In the genomic region with DNA sequence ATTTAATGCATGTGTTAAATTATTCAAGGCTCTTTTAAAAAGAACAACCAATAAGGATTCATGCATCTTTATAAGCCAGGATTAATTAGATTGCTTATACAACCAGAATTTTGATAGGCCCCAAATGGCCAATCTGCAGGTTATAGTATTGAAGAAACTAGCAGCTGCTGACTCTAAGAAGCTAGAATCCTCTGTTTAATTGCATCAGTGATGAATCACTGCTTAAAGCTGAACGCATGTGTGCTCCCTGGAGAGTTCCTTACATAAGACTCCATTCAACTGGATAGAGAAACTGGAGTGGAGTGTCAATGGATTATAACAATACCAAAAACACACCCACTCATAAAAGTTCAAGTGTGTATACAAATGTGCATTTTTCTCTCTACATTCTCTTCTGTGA, we compare ENCODE assay signal across 22 mouse cellular contexts.
DNase-seq lines count a peak whose midpoint lies in the region; ATAC-seq lines count a peak whose summit lies in the region.
"Had no signal": no experiment of that assay in that cellular context is flagged by ENCODE, and none has a peak within 500 bp of the region (broad histone marks: within the 10 kb centered on the region; RNA-seq: fewer than 3 reads in every experiment).

No protein-coding gene starts in this region.

- H3K4me2 ChIP-seq in embryonic facial prominence, embryonic 14.5 days (ENCODE audit: low read depth, low read length) = no peak overlapping the region
- H3K4me2 ChIP-seq in midbrain, embryonic 11.5 days = no peak overlapping the region
- H3K4me2 ChIP-seq: forebrain, embryonic 15.5 days had no signal

- H3K27ac ChIP-seq in embryonic facial prominence, embryonic 14.5 days (replicated peaks; ENCODE audit: low read depth, low read length) = no peak overlapping the region
- H3K27ac ChIP-seq in embryonic facial prominence, embryonic 10.5 days (replicated peaks) = no peak overlapping the region
- no peak overlapping the region for H3K27ac ChIP-seq in midbrain, embryonic 11.5 days (ENCODE audit: low read depth, low read length)
- no peak overlapping the region for H3K27ac ChIP-seq in midbrain, embryonic 10.5 days (replicated peaks)
- H3K27ac ChIP-seq: forebrain, embryonic 15.5 days; heart, embryonic 10.5 days had no signal

- no peak overlapping the region for H3K4me3 ChIP-seq in embryonic facial prominence, embryonic 14.5 days (ENCODE audit: low read depth, low read length)
- H3K4me3 ChIP-seq in embryonic facial prominence, embryonic 10.5 days = no peak overlapping the region
- no peak overlapping the region for H3K4me3 ChIP-seq in midbrain, embryonic 11.5 days (ENCODE audit: low read depth, low read length)
- no peak overlapping the region for H3K4me3 ChIP-seq in midbrain, embryonic 10.5 days
- H3K4me3 ChIP-seq: forebrain, embryonic 15.5 days; heart, embryonic 10.5 days had no signal

- H3K27me3 ChIP-seq in embryonic facial prominence, embryonic 14.5 days (replicated peaks; ENCODE audit: control insufficient read depth, insufficient read depth, low read length) = no peaks in the 10 kb centered on the region
- no peaks in the 10 kb centered on the region for H3K27me3 ChIP-seq in embryonic facial prominence, embryonic 10.5 days (replicated peaks; ENCODE audit: low read depth, poor library complexity, severe bottlenecking)
- no peaks in the 10 kb centered on the region for H3K27me3 ChIP-seq in midbrain, embryonic 11.5 days (ENCODE audit: control insufficient read depth, insufficient read depth, low read length)
- H3K27me3 ChIP-seq in midbrain, embryonic 10.5 days (ENCODE audit: low read depth, poor library complexity, severe bottlenecking) = no peaks in the 10 kb centered on the region
- H3K27me3 ChIP-seq: forebrain, embryonic 15.5 days had no signal

- WGBS in embryonic facial prominence, embryonic 14.5 days = 63% methylated on average over 1 of the region's 1 CpGs
- 86% methylated on average over 1 of the region's 1 CpGs for WGBS in embryonic facial prominence, embryonic 10.5 days
- 59% methylated on average over 1 of the region's 1 CpGs for WGBS in midbrain, embryonic 11.5 days
- 76% methylated on average over 1 of the region's 1 CpGs for WGBS in midbrain, embryonic 10.5 days

- no peaks in the 10 kb centered on the region for H3K4me1 ChIP-seq in embryonic facial prominence, embryonic 14.5 days (ENCODE audit: control insufficient read depth, insufficient read depth, low read length)
- H3K4me1 ChIP-seq in embryonic facial prominence, embryonic 10.5 days = no peaks in the 10 kb centered on the region
- no peaks in the 10 kb centered on the region for H3K4me1 ChIP-seq in midbrain, embryonic 11.5 days (ENCODE audit: control insufficient read depth, insufficient read depth, low read length)
- H3K4me1 ChIP-seq in midbrain, embryonic 10.5 days = no peaks in the 10 kb centered on the region
- H3K4me1 ChIP-seq: forebrain, embryonic 15.5 days; heart, embryonic 10.5 days had no signal

- no peak overlapping the region for H3K9ac ChIP-seq in embryonic facial prominence, embryonic 14.5 days (ENCODE audit: low read depth, low read length)
- no peak overlapping the region for H3K9ac ChIP-seq in midbrain, embryonic 11.5 days (ENCODE audit: low read length)
- H3K9ac ChIP-seq: forebrain, embryonic 15.5 days had no signal

- no peaks in the 10 kb centered on the region for H3K36me3 ChIP-seq in embryonic facial prominence, embryonic 14.5 days (ENCODE audit: control insufficient read depth, insufficient read depth, low read length)
- no peaks in the 10 kb centered on the region for H3K36me3 ChIP-seq in embryonic facial prominence, embryonic 10.5 days (replicated peaks)
- H3K36me3 ChIP-seq in midbrain, embryonic 11.5 days (ENCODE audit: control insufficient read depth, insufficient read depth, low read length) = no peaks in the 10 kb centered on the region
- H3K36me3 ChIP-seq in midbrain, embryonic 10.5 days = no peaks in the 10 kb centered on the region
- H3K36me3 ChIP-seq: forebrain, embryonic 15.5 days; G1E; heart, embryonic 10.5 days had no signal

- DNase-seq in embryonic facial prominence, embryonic 14.5 days (ENCODE audit: low spot score) = peak; percentile 9
- DNase-seq in embryonic facial prominence, embryonic 10.5 days (ENCODE audit: low spot score) = no peak
- DNase-seq in midbrain, embryonic 11.5 days (ENCODE audit: low spot score, missing footprints) = no peak
- no peak for DNase-seq in midbrain, embryonic 10.5 days (ENCODE audit: low spot score)
- DNase-seq in retina, embryonic 14.5 days (ENCODE audit: low spot score) = peak; percentile 7
- DNase-seq in retina, postnatal 1 day = no peak
- DNase-seq in embryo, embryonic 11 days = no peak
- no peak for DNase-seq in embryo, embryonic 9.5 days (ENCODE audit: extremely low spot score)
- DNase-seq: adrenal gland, adult 8-10 months; adrenal gland, postnatal 36 days; B cell, adult 2 months; cerebellum, adult 11-12 months; cerebellum, adult 9-10 months; cerebellum, postnatal 25 days; gastrocnemius, postnatal 36 days; heart, adult 11 months; heart, postnatal 10 days; heart, postnatal 4 days had no signal

- no peaks in the 10 kb centered on the region for H3K9me3 ChIP-seq in embryonic facial prominence, embryonic 14.5 days (ENCODE audit: control insufficient read depth, low read length)
- no peaks in the 10 kb centered on the region for H3K9me3 ChIP-seq in embryonic facial prominence, embryonic 10.5 days
- H3K9me3 ChIP-seq in midbrain, embryonic 11.5 days (ENCODE audit: control insufficient read depth, low read length) = no peaks in the 10 kb centered on the region
- 0 out of 2 replicates have a peak, but pooled peaks cover 4% of the 10 kb centered on the region for H3K9me3 ChIP-seq in midbrain, embryonic 10.5 days (replicated peaks)
- H3K9me3 ChIP-seq: forebrain, embryonic 15.5 days; heart, embryonic 10.5 days had no signal

- no peak for ATAC-seq in embryonic facial prominence, embryonic 14.5 days (ENCODE audit: low read depth)
- 0 out of 2 replicates have a peak, but pooled peaks have one; percentile 19 for ATAC-seq in midbrain, embryonic 11.5 days (ENCODE audit: low FRiP score)
- ATAC-seq: CD4-positive, CD25-positive, alpha-beta regulatory T cell, adult 4 months; forebrain, embryonic 15.5 days had no signal

Comparison
In these comparisons a context has a peak if more than half of its experiments do, and no peak if none do; other contexts are left out.
1. DNase-seq: peak in embryonic facial prominence, embryonic 14.5 days (single experiment) and retina, embryonic 14.5 days (single experiment); none in embryonic facial prominence, embryonic 10.5 days (single experiment), midbrain, embryonic 11.5 days (single experiment), midbrain, embryonic 10.5 days (single experiment), retina, postnatal 1 day (single experiment), embryo, embryonic 11 days (single experiment) and embryo, embryonic 9.5 days (single experiment).